Mouse (Mus musculus) left cerebral cortex, postnatal 4 days (tissue): Measurements from ENCODE around the gene Acss2. TPM values are rescaled to one million over a fixed set of nuclear protein-coding genes. Genes with fewer than 3 reads are reported as not detected.

ENCODE experiments used
- DNase-seq: peaks from one replicate; pipeline ENCODE4 v3.0.0-alpha.2; 2022
- intact Hi-C: fragments of 180-260 bp; cut with DNase I; formaldehyde crosslinking; loops from one replicate; pipeline ENCODE4 v1.15.1; 2025
- total RNA-seq, 2 experiments: library from RNA; stranded (reverse); gene quantifications; 2 replicates each; pipeline ENCODE4 v1.2.3; 2021

The Acss2 gene
- total RNA-seq, result 10 to 100 TPM; 26.3 to 27.6 TPM

GRCm38 (mm10) chr2:155517455-155518423 is at the start of gene Acss2, which contains the start of gene Ggt7:
Gene Acss2, plus strand, starts transcription at chr2:155517948.
Gene Ggt7, minus strand, starts transcription at chr2:155518237.
- intact Hi-C loops, result loop anchor here (2.0 to 10.0 kb wide), 3 partner anchors 70 to 247 kb away; no protein-coding TSS in a partner anchor
- peak; percentile 99 for DNase-seq

GRCm38 (mm10) chr2:155472671-155473569 is 44.8 kb upstream of the Acss2 start:
- intact Hi-C loops, result no loop called here
- peak; percentile 31 for DNase-seq

GRCm38 (mm10) chr2:155473570-155474088 is 44.1 kb upstream of the Acss2 start, which contains the start of gene Ncoa6:
Gene Ncoa6, minus strand, starts transcription at chr2:155473894.
- peak; percentile 81 for DNase-seq
- intact Hi-C loops, result no loop called here

GRCm38 (mm10) chr2:155482021-155482420 is 35.7 kb upstream of the Acss2 start:
- intact Hi-C loops, result no loop called here
- DNase-seq, result peak; percentile 77

- intact Hi-C loops, result no loop called here
Measured at GRCm38 (mm10) chr2:155490998-155491397, 26.8 kb upstream of the Acss2 start.

GRCm38 (mm10) chr2:155502596-155502995 is 15.2 kb upstream of the Acss2 start:
- DNase-seq, result no peak
- intact Hi-C loops, result no loop called here

More at GRCm38 (mm10) chr2:155490998-155491397, 26.8 kb upstream of the Acss2 start:
- DNase-seq, result no peak

GRCm38 (mm10) chr2:155504440-155505355 is 13.1 kb upstream of the Acss2 start:
- peak; percentile 62 for DNase-seq
- intact Hi-C loops, result no loop called here

GRCm38 (mm10) chr2:155505811-155506210 is 11.9 kb upstream of the Acss2 start:
- intact Hi-C loops, result no loop called here
- DNase-seq, result no peak

GRCm38 (mm10) chr2:155507721-155508470 is 9.9 kb upstream of the Acss2 start:
- no peak for DNase-seq
- intact Hi-C loops, result no loop called here

GRCm38 (mm10) chr2:155512479-155512878 is 5.3 kb upstream of the Acss2 start:
- peak; percentile 69 for DNase-seq
- intact Hi-C loops, result loop anchor here (10.0 kb wide), 1 partner anchor 252 kb away; no protein-coding TSS in a partner anchor

- intact Hi-C loops, result loop anchor here (10.0 kb wide), 1 partner anchor 251 kb away; no protein-coding TSS in a partner anchor
- no peak for DNase-seq
Measured at GRCm38 (mm10) chr2:155513543-155513942, 4.2 kb upstream of the Acss2 start.

- peak; percentile 89 for DNase-seq
- intact Hi-C loops, result loop anchor here (5.0 to 10.0 kb wide), 2 partner anchors 73 to 250 kb away; no protein-coding TSS in a partner anchor
Measured at GRCm38 (mm10) chr2:155514666-155515065, 3.1 kb upstream of the Acss2 start.

- peak; percentile 60 for DNase-seq
- intact Hi-C loops, result loop anchor here (2.0 to 10.0 kb wide), 3 partner anchors 71 to 249 kb away; no protein-coding TSS in a partner anchor
Measured at GRCm38 (mm10) chr2:155515941-155516340, 1.8 kb upstream of the Acss2 start.

GRCm38 (mm10) chr2:155518531-155519270 is 953 bp downstream of the Acss2 start:
- no peak for DNase-seq
- intact Hi-C loops, result loop anchor here (5.0 to 10.0 kb wide), 2 partner anchors 69 to 246 kb away; no protein-coding TSS in a partner anchor

GRCm38 (mm10) chr2:155523706-155524105 is 6.0 kb downstream of the Acss2 start:
- DNase-seq, result no peak
- intact Hi-C loops, result no loop called here

- intact Hi-C loops, result no loop called here
Measured at GRCm38 (mm10) chr2:155524378-155524777, 6.6 kb downstream of the Acss2 start.

GRCm38 (mm10) chr2:155527367-155527766 is 9.6 kb downstream of the Acss2 start:
- intact Hi-C loops, result no loop called here
- no peak for DNase-seq

More at GRCm38 (mm10) chr2:155524378-155524777, 6.6 kb downstream of the Acss2 start:
- no peak for DNase-seq

GRCm38 (mm10) chr2:155536292-155536691 is 18.5 kb downstream of the Acss2 start:
- no peak for DNase-seq
- intact Hi-C loops, result no loop called here
